Mouse (Mus musculus): ENCODE results near the gene Rhcg.

GRCm38 (mm10) chr7:79666690-79667089 lies 49.2 kb upstream of the Rhcg start:
- no peak for TF ChIP-seq USF1 (IDR thresholded peaks at IDR 0.05; ENCODE audit: low read depth)
- TF ChIP-seq CTCF (IDR thresholded peaks at IDR 0.05; ENCODE audit: control insufficient read depth, insufficient read depth, insufficient read length): no peak
- no peak for TF ChIP-seq FOSL1 (IDR thresholded peaks at IDR 0.05; ENCODE audit: insufficient read depth, low read length, poor library complexity, severe bottlenecking)
- TF ChIP-seq MAX (IDR thresholded peaks at IDR 0.05): no peak
- no peak for TF ChIP-seq MYOG (IDR thresholded peaks at IDR 0.05; ENCODE audit: control insufficient read depth, extremely low read depth, insufficient read length)
- no peak for TF ChIP-seq CEBPB (IDR thresholded peaks at IDR 0.05; ENCODE audit: low read depth)

Data from C2C12 (cell line).